Mouse (Mus musculus): ENCODE measurements around the gene Cep104. TPM values are rescaled to one million over a fixed set of nuclear protein-coding genes. Genes with fewer than 3 reads are reported as not detected.

Cep104 gene
- total RNA-seq, 4 experiments from 2014 or later = 28.2 to 34.0 (median 28.5) TPM

DNA sequence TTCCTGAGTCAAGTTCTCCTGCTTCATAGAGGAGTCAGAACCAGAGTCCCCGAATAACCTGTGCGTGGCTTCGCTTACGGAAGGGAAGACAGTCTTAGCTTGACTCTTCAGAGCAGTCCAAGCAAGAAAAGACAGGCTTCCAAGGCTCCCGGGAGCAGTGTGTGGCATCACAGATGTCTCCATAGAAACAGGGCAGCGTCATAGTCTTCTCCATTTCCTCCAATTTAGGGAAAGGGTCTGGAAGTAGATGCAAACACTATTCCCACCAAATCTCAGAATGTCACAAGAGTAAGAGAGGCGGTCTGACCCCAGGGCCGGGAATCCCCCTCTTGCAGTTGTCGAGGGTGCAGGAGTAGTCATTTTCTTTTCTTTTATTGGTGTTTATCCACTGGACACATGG lies 67.6 kb downstream of the Cep104 start, which contains the start of gene Ccdc27:
Gene Ccdc27 (minus strand): TSS at position 101 of the 400 bp plus-strand sequence.
- no peak for DNase-seq (ENCODE audit: low spot score in 2 of 2)

DNA sequence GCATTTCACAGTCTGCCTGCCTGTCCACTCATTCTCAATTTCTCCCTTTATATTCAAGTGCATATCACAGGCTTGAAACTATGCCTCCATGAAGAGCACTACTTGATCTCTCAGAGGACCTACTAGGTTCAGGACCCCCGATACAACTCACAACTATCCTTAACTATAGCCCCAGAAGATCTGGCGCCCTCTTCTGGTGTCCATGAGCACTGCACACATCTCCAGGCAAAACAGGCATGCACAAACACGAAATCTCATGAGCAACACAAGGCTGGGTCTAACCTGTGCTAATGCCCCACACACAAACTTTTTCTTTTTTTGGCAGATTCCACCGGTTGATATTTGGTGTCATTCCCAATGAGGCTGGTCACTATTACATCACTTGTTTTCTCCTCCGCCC lies 70.8 kb downstream of the Cep104 start:
- no peak for DNase-seq (ENCODE audit: low spot score in 2 of 2)

- no peak for DNase-seq (ENCODE audit: low spot score in 2 of 2)
These were observed 76.4 kb downstream of the Cep104 start for GRCm38 (mm10) chr4:154051401-154051800.

GRCm38 (mm10) chr4:154053065-154053464 lies 78.1 kb downstream of the Cep104 start:
- DNase-seq (ENCODE audit: low spot score in 2 of 2) = no peak

DNA sequence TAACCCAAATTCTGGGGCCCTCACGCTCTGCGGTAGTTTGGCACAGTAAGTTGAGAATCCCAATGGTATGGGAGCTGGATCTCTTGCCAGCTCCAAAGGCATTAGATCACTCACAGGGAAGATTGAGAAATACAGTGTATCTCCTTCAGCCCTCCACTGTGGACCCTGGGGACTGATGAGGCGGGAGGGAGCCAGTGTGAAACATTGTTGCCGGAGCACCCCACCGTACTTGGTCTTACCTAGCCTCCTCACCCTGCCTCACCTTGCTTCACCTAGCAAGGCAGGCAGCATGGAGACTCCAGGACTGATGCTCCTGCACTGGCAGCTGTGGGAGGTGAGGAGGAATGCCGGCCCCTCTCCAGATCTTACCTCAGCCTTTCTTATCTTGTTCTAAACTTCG lies 80.5 kb downstream of the Cep104 start:
- DNase-seq (ENCODE audit: low spot score in 2 of 2) = no peak

DNA sequence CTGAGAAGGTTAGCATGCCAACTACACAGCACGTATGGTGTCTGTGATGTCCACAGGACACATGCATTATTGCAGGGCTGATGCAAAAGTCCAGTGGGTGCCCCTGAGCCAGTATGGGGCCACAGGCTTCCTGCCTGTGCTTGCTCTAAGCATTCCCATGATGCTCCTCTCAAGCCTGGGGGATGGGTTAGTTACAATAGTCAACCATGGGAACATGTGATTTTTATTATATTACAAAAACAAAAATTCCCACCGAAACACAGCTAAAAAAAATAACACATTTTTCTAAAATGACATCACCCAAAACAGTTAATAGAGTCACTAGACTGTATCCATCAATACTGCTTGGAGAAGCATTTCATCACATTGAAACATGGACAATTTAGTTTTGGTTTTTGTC lies 81.1 kb downstream of the Cep104 start:
- no peak for DNase-seq (ENCODE audit: low spot score in 2 of 2)

GRCm38 (mm10) chr4:154056661-154057060 lies 81.7 kb downstream of the Cep104 start:
- DNase-seq (ENCODE audit: low spot score in 2 of 2) = no peak

- DNase-seq (ENCODE audit: low spot score in 2 of 2) = no peak
These were observed 82.7 kb downstream of the Cep104 start for GRCm38 (mm10) chr4:154057696-154058095.

Other genes starting within 250 kb of the Cep104 start
- gene A430005L14Rik, start 18.0 kb upstream of the Cep104 start, total RNA-seq (2022) = 10 to 100 TPM; 17.1 to 20.3 (median 18.1) TPM
- gene Dffb, start 68 bp upstream of the Cep104 start, total RNA-seq (2022) = 1 to 10 TPM in 2 of 4 experiments, under 1 TPM in 2; 0.83 to 2.2 (median 1.1) TPM
- 10 to 100 TPM; 19.4 to 29.8 (median 25.0) TPM for gene Lrrc47, start 36.5 kb downstream of the Cep104 start, total RNA-seq (2022)
- gene Smim1, start 51.0 kb downstream of the Cep104 start, total RNA-seq (2022) = 1 to 10 TPM in 3 of 4 experiments, under 1 TPM in 1; 0.46 to 3.4 (median 1.4) TPM
- not detected for gene Ccdc27, start 67.5 kb downstream of the Cep104 start, total RNA-seq (2022)
- not detected for gene Trp73, start 165.0 kb downstream of the Cep104 start, total RNA-seq (2022)
- 10 to 100 TPM; 10.4 to 12.8 (median 11.4) TPM for gene Wrap73, start 167.2 kb downstream of the Cep104 start, total RNA-seq (2022)
- gene Tprgl, start 185.5 kb downstream of the Cep104 start, total RNA-seq (2022) = 100 to 1,000 TPM in 2 of 4 experiments, 10 to 100 TPM in 2; 97.3 to 122 (median 108) TPM
- gene Megf6, start 195.5 kb downstream of the Cep104 start, total RNA-seq (2022) = under 1 TPM; 0.21 to 0.67 (median 0.25) TPM